Mouse (Mus musculus) lung, adult 2 months (tissue): ENCODE data around the gene Fip1l1. TPM values are rescaled to one million over a fixed set of nuclear protein-coding genes. Genes with fewer than 3 reads are reported as not detected.

Source experiments
- DNase-seq: peaks from one replicate; pipeline ENCODE4 v3.0.0; 2022
- H3K4me1 ChIP-seq: fragments of 200-500 bp; 2 replicates; pipeline ENCODE4 v1.6.1; 2011; ENCODE audit warnings: low read length; ENCODE audit not compliant: control insufficient read depth, insufficient read depth
- H3K4me3 ChIP-seq: fragments of 200-500 bp; replicated peaks from 2 replicates; pipeline ENCODE3; 2011; ENCODE audit warnings: low read depth, mild to moderate bottlenecking, control low read depth, low read length; ENCODE audit errors: extremely low read depth
- CTCF ChIP-seq: fragments of 200-500 bp; IDR thresholded peaks from 2 replicates; pipeline ENCODE4 v1.5.1; 2011; ENCODE audit warnings: mild to moderate bottlenecking, low read length, control low read depth; ENCODE audit not compliant: insufficient read depth
- POLR2A ChIP-seq: fragments of 200-500 bp; IDR thresholded peaks from 2 replicates; pipeline ENCODE4 v1.6.1; 2011; ENCODE audit warnings: low read depth, mild to moderate bottlenecking, control low read depth, low read length, borderline replicate concordance; ENCODE audit errors: extremely low read depth
- WGBS: fragments of 180-500 bp; shearing (Covaris S2); methylation state at CpG from one replicate; pipeline ENCODE4 v1.1.7; 2018; 5-methylcytosine and 5-hydroxymethylcytosine counted together
- polyA plus RNA-seq: library from polyadenylated mRNA; depleted of rRNA; stranded (reverse); fragments of >200 nt; gene quantifications from 2 replicates; pipeline ENCODE4 v1.2.3, GENCODE M21; 2012; rRNA removed

Gene Fip1l1
- 16.1 and 25.3 TPM in 2 replicates for polyA plus RNA-seq

DNA sequence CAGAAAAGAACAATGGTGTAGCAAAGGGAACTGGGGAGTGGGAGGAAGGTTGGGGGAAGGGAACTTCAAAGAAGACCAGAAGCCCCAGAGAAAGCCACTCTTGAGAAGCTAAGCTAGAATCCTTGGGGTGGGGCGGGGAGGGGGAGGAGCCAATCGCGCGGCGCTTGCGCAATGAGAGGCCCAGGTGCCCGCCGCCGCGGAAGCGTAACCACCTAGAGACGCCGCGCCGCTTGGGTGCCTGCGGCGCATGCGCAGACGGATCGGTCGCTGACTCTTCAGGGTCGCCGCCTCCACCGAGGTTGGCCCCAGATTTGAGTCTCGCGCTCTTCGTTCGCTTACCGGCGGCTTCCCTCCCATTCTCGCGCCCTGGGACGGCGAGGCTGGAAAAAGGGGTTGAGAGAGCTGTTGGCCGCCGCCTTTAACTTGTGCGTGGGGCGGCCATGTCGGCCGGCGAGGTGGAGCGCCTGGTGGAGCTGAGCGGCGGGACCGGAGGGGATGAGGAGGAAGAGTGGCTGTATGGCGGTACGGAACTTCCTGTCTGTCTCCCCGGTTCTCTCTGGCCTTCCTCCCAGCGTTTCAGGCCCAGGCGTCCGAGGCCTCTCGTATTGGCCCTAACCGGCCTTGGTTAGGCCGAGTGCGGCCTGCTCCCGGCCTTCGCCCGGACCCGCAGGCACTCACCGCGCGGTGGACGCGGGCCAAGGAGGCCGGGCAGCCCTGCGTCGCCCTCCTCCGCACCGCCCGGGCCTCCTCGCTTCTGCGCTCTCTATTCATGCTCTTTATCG is at the start of gene Fip1l1:
Fip1l1 (plus strand) TSS at position 210 of the 782 bp plus-strand sequence.
- peak within 1 kb of the TSS; percentile 74 for H3K4me3 ChIP-seq
- no peak for TF ChIP-seq CTCF
- peak; percentile 89 for TF ChIP-seq POLR2A
- WGBS = under 1% methylated on average over 70 of the region's 73 CpGs
- H3K4me1 ChIP-seq = peaks cover 13% of the 10 kb centered on the region
- peak; percentile 88 for DNase-seq

DNA sequence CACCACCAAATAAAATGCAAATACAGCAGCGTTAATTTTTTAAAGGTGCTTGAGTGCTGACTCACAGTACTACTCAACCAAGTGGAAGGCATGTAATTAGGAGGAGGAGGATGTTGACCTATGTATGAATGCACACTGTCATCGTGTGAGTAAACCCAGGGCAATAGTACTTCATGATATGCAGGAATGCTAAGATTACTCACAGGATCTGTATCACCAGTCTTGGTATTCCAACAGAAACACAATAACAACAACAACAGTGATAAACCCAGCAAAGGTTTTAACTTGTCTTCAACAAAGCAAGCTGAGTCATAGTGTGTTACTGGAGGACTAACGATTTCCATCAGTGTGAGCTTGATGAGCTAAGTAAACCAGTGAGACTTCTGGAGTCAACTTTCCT is 42.5 kb upstream of the Fip1l1 start:
- no peak for DNase-seq
- 70% methylated on average over 3 of the region's 3 CpGs for WGBS
- H3K4me3 ChIP-seq = no peak overlapping the region
- no peak for TF ChIP-seq POLR2A
- TF ChIP-seq CTCF = no peak
- 0 out of 2 replicates have a peak, but pooled peaks cover 3% of the 10 kb centered on the region for H3K4me1 ChIP-seq

DNA sequence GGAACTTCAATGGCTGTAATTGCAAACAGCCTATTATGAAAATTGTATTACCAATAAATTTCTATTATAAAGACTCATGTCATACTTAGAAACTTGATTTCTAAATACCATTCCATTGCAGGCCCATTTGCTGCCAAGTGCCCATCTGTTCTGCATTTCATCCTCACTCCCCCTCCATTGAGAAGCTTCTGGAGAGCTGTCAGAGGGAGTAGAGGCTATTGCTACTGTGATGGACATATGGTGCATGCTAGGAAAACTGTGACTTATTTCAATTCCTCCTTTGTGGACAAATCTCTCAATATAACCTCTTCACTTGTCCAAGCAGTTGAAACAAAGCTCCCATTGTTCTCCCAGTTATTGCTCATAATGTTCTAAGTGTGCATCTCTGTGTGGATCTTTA is 23.6 kb upstream of the Fip1l1 start:
- H3K4me1 ChIP-seq = no peaks in the 10 kb centered on the region
- TF ChIP-seq CTCF = no peak
- TF ChIP-seq POLR2A = no peak
- H3K4me3 ChIP-seq = no peak overlapping the region
- no peak for DNase-seq

DNA sequence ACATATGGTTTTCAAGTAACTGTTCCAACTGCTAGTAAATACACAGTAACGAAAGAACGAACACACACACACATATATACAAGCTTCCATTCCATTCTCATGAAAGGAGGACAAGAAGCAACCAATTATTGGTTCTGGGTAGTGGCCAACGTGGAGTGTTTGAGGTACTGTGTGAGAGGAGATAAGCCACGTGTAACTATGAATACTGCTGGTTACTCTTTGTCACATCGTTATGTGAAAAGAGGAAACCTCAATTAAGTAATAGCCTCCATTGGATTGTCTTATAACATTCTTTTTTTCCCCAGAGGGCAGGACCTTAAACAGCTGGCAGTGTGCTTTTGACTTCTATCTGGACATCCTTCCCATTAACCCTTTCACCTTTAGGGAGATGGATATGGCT is 8.2 kb upstream of the Fip1l1 start:
- 66% methylated on average over 5 of the region's 5 CpGs for WGBS
- no peak for TF ChIP-seq CTCF
- TF ChIP-seq POLR2A = no peak

DNA sequence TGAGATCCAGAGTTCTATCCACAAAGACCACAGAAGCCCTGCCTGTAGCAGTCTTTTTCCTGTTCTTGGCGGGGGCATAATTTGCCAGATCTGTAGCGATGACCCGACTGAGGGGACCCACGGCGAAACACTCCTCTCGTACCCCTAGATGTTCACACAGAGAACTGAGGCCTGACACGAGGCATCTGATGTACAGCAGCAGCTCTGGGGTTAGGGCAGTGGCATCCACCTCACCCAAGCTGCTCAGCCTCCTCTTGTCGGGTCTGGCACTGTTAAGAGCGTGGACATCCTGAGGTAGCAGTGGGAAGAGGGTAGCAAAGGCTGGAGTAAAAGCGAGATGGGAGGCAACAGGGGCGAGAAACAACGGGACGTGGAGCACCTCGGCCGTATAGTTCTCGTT is 4.5 kb upstream of the Fip1l1 start:
- Histone ChIP-seq H3K4me3 (peak overlapping the region; percentile 93), H3K4me1 (peaks cover 7% of the 10 kb centered on the region; the same call in 1 of the 2 replicates)
- no peak for DNase-seq
- 16% methylated on average over 16 of the region's 16 CpGs for WGBS
- TF ChIP-seq CTCF (no peak), POLR2A (no peak)

More for the DNA sequence above, 8.2 kb upstream of the Fip1l1 start:
- peaks cover 5% of the 10 kb centered on the region; the same call in 1 of the 2 replicates for H3K4me1 ChIP-seq
- H3K4me3 ChIP-seq = no peak overlapping the region
- DNase-seq = no peak

DNA sequence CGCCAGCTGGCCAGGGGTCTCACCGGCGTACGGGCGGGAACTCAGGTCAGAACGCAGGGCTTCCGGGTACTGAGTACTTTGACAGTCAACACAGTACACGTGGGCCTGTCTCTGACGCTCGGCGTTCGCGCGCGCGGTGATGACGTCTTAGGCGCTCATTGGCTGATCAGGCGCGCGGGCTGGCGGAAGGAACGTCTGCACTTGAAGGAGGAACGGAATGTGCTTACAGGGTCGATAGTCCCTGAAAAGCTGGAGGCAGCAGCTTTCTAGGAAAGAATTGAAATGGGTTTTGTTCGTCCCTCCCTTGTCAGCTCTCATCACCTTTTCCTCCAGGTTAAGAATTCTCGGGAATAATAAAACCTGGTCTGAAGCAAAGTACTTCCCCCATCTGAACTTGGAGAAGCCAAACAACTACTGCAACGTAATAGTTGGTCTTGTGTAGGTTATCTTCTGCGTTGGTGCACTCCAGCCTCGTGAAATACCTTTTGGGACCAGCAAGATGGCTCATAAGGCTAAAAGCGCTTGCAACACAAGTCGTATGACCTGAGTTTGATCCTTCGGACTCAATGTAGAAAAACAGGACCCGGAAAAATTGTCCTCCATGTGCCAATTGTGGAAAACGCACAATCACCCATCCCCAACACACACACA is 3.5 kb upstream of the Fip1l1 start, which contains the start of gene Scfd2:
Scfd2 (minus strand) TSS at position 130 of the 651 bp plus-strand sequence.
- peak; percentile 69; the same call in 1 of the 2 replicates for TF ChIP-seq POLR2A
- no peak for TF ChIP-seq CTCF
- 5% methylated on average over 35 of the region's 35 CpGs for WGBS
- peak; percentile 98 for DNase-seq
- peak within 1 kb of the TSS; percentile 93 for H3K4me3 ChIP-seq
- H3K4me1 ChIP-seq = peaks cover 9% of the 10 kb centered on the region

DNA sequence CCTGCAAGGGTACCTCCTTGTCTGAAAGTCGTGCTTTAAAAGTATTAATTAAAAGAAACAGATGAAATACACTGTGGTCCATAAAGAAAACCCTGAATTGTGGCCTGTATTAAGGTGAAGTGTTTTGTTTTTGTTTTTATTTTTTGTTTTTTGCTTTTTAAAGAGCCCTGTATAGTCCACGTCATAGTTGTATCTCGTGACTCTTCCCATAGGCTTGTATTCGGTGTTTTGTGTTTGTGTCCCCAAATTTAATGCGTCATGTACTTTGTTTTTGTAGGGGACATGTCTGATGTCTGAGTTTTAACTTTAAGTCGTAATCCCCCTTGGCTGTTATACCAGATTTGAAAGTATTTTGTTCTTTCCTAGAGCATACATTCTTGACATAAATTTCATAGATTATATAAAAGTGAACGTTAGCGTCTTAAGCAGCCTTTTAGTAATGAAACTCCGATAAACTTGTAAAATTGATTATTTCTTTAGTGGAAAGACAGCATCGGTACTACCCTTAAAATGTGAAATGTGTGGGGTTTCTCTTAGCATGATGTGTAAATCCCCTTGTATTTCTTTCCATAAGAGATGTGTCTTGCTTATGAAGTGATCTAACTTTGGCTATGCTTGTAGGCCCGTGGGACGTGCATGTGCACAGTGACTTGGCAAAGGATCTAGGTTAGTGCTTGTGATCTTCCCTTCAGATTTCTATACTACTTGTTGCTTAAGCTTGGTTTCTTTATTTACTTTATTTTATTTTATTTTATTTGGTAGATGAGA is 1.1 kb downstream of the Fip1l1 start:
- Histone ChIP-seq H3K4me3 (peak overlapping the region; percentile 74), H3K4me1 (peaks cover 10% of the 10 kb centered on the region)
- TF ChIP-seq CTCF = no peak
- TF ChIP-seq POLR2A = no peak
- 37% methylated on average over 12 of the region's 12 CpGs for WGBS
- DNase-seq = no peak

DNA sequence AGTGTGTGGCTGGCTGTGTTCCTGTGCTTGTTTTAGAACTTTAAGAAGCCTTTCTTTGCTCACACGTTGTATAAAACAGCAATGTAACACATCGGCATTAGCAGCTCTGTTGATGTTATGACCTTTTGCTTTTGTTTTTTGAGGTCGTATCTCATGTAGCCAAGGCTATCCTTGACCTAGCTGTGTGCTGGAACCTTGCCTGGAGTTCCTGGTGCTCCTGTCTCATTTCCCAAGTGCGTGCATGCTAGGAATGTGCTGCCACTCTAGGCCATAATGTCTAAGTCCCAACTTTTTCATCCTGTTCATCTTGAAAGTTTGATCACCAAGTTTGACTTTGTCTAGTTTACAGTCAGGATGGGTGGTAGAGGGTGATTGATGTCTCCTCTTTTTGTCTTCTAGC is 10.4 kb downstream of the Fip1l1 start:
- 89% methylated on average over 4 of the region's 4 CpGs for WGBS
- H3K4me1 ChIP-seq = no peaks in the 10 kb centered on the region
- no peak for DNase-seq
- H3K4me3 ChIP-seq = no peak overlapping the region
- TF ChIP-seq CTCF (no peak), POLR2A (no peak)

DNA sequence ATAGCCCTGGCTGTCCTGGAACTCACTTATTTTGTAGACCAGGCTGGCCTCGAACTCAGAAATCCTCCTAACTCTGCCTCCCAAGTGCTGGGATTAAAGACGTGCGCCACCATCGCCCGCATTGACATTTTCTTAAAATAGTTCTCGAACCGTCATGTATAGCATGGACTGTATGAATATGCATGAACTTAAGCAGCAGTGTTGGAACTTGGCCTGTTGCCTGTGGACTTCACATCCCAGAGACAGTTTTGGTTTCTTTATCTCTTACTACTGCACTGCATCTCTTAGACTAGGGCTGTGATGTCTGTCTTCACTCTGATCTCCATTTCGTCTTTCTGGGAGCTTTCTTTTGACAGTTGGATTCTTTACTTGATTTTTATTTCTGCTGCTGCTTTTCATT is 14.3 kb downstream of the Fip1l1 start:
- DNase-seq = no peak
- TF ChIP-seq POLR2A (no peak), CTCF (no peak)
- Histone ChIP-seq H3K4me3 (no peak overlapping the region), H3K4me1 (no peaks in the 10 kb centered on the region)
- 92% methylated on average over 8 of the region's 8 CpGs for WGBS

DNA sequence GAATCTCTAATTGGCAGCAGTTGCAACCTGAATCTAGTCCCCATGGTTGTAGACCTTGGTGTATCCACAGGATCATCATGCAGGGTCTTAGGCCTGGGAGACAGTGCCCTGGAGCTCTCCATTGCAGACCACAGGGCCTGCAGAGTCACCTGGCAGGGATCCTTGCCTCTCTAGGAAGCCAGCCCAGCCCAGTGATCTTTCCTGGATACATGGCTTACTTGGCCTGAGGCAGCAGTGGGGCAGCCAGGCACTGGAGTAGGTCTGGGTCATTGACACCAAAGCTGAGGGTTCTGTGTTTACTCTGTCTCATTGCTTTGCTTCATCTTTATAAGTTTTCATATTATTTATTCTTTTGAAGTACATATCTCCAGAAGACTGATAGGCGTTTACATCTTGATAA is 25.9 kb downstream of the Fip1l1 start:
- Histone ChIP-seq H3K4me3 (no peak overlapping the region), H3K4me1 (no peaks in the 10 kb centered on the region)
- 77% methylated on average over 1 of the region's 1 CpGs for WGBS
- DNase-seq = no peak
- no peak for TF ChIP-seq CTCF
- no peak for TF ChIP-seq POLR2A
